Mouse (Mus musculus) mouse embryonic stem cell (cell line): ENCODE results near the gene Rpl22l1.
"Not testable (repeated sequence)": the region's sequence is repeated elsewhere in the genome, so short reads cannot be mapped to it uniquely, and the experiment has no call there.

Source experiments
- in situ Hi-C, 2 experiments: fragments of 300-500 bp; cut with MboI; formaldehyde crosslinking; loops; 1 replicate in 1 of 2; 3 replicates in 1 of 2; pipeline ENCODE4 v1.14.3; 2019 to 2020; ENCODE audit warnings: low sequenced_read_pairs in 2 of 2, low pct_unique_long_range_greater_than_20kb in 1 of 2, mixed read lengths in 1 of 2; ENCODE audit not compliant: unreplicated experiment in 1 of 2

The Rpl22l1 gene

DNA sequence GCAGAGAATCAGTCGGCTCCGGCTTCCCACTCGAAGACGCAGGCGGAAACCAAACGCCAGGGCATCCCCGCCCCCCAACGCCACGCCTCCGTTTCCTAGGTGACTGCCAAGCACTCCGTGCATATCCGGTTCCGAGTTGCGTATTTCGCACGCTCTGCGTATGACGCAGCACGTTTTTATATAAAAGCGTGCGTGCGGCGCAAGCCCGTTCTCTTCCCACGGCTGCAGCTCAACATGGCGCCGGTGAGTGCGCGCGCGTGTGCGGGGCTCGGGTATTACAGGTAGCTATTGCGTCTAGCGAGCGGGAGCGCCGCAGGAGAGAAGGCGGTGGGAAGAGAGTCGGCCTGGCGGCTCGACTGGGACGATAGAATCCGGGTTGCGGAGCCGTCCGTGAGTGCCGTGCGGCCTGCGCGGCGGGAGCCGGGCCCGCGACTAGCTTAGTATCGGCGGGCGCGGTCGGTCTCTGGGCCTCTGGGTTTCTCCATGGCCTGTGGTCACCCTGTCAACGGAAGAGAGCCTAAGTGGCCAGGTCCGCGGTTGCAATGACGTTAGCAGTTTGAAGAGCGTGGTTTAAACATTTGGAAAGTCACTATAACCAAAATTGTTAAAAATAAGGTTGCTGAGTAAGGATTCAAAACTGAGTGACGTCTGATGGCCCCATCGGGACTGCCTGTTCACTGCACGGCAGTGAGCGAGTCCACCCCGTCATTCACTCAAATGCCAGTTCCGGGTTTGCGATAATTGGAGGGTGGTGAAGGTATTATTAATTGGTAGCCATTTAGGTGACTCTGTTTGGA lies at the start of gene Rpl22l1:
Rpl22l1 (plus strand) TSS at position 136 of the 797 bp plus-strand sequence.
- in situ Hi-C loops = no loop called here

DNA sequence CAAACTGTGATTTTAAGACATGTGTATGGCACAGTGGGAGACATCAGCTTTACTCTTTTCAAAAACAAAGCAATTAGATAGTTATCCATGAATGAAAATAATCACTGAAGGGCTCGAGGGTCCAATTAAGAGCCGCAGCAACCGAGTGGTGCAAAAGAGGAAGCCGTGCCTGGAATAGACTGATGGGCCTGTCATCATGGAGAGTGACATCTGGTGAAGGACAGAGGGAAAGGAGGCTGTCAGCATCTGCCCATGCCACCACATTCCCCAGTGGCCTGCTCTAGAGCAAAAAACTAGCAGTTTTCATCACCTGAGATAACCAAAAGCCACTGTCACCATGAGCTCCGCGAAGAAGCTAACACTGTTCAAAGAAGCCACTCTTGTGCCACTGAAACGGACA lies 49.8 kb upstream of the Rpl22l1 start:
- in situ Hi-C loops = no loop called here

DNA sequence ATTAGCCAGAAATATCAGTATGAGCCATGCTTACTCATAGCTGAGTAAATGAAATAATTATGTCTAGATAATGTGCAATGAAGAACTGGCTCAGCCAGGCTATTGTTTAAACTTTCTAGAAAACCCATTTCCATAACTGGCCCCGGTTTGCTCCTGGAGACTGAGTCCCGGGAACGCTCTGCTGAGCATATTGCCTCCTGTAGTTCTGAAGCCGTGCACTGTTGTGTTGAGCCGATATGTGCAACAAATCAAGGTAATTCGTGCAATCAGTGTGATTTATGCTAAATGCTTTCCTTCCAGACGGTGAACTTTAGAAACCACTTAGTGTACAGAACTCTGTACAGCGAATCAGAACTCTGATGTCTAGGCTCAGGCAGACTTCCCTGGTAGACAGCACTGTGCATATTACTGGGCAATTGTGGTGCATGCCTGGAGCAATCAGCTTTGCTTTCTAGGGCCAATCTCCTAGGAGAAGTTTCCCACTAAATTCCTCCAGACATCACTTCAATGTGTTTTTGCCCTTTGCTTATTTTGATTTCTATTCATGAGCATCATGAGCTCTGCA lies 43.9 kb upstream of the Rpl22l1 start:
- in situ Hi-C loops = no loop called here

DNA sequence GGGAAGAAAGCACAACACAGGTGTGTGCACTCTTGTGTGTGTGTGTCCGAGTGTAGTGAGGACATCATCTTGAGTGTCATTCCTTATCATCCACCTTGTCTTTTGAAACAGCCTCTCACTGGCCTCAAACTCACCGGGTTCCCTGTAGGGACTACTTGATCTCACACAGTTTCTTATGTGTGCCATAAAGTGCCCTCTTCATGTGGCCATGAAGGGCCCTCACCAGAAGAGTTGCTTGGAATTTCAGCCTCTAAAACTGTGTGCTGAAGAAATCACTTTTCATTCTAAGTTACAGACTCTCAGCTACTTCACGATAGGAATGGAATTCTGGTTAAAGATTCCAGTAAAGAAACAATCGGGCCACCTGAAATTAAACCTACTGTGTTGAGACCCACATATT lies 38.3 kb upstream of the Rpl22l1 start:
- in situ Hi-C loops = no loop called here

DNA sequence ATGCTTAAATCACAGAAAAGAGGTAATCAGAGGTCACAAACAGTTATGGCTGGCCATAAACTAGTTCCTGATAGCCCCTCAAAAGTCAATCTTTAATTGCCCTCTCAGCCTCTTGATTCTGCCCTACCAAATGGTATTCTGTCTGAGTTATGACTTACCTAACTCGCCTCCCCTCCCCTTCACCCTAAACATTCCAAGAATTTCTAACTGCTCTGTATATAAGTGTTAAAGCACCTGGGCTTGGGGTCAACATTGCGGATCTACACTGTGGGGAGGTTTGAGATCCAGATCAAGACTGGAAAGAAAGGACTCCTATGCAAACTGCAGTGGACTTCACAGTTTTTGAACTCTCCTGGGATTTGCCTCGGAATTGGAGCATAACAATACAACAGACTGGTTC lies 37.0 kb upstream of the Rpl22l1 start:
- in situ Hi-C loops = no loop called here

DNA sequence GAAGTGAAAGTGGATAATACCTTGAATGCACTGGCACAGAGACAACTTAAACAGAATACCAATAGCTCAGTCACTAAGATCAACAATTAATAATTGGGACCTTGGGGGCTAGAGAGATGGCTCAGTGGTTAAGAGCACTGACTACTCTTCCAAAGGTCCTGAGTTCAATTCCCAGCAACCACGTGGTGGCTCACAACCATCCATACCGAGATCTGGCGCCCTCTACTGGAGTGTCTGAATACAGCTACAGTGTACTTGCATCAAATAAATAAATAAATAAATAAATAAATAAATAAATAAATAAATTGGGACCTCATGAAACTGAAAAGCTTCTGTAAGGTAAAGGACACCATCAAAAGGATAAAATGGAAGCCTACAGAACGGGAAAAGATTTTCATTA lies 32.3 kb upstream of the Rpl22l1 start:
- in situ Hi-C loops = not testable (repeated sequence)

DNA sequence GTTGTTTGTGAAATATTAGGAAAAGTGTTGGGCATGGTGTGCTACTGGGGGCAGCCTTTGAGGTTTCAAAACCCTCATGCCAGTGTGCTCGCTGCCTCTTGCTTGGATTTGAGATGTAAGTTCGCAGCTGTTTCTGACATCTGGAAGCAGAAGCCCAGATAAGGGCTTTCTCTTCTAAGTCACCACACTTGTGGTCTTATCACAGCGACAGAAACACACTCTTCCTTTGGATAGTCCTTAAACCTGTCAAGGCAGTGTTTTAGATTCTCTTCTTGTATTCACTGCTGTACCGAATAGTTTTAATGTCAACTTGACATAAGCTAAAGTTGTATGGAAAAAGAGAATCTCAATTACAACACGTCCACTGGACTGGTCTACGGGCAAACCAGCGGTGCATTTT lies 29.9 kb upstream of the Rpl22l1 start:
- in situ Hi-C loops = no loop called here

DNA sequence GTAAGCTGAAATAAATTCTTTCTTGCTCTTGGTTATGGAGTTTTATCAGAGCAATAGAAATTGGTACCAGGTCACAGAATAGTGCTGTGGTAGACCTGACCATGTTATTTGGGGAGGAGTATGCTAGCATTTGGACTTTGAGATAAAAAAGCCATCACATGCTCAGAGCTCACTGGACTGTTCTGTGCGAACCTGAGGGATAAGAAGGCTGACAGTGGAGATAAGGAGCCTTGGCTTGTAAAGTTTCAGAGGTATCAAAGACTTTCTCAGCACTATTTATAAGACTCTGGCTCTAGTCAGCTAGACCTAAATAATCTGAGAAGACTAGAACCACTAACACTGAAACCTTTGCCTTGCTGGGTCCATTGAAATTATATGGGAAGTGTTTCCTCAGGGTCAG lies 29.3 kb upstream of the Rpl22l1 start:
- in situ Hi-C loops = no loop called here

DNA sequence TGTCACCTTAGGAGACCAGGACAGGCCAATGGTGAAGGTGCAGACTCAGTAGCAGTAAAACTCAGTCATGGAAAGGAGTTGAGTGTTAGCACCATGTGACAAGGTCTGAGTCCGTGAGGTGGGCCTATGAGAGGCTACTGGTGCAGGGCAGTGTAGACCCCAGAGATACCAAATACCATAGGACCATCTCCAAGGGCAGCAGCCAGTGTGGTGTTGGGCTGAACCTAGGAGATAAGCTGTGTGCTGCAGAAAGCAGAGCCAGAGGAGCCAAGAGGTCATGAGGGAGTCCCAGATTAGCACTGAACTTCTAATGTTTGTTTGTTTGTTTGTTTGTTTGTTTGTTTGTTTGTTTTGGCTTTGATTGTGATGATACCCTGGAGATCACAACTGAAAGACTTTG lies 28.7 kb upstream of the Rpl22l1 start:
- in situ Hi-C loops = no loop called here

DNA sequence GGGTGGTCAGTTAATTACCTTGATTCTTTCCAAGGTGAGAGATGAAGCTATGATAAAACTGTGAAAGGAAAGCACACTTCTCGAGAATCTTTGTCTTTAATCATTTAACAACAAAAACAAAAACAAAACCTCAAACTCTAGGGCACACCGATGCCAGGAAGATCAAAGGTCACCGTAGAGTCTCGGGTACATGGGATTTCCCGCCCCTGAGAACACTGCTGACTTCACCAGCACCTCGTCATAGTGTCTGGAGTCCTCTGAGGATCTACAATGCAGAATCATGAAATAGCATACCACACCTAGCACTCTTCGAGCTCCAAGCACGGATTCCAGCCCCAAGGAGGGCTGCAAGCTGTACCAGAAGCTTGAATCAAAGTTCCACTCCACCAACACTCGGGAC lies 24.7 kb upstream of the Rpl22l1 start:
- in situ Hi-C loops = no loop called here

DNA sequence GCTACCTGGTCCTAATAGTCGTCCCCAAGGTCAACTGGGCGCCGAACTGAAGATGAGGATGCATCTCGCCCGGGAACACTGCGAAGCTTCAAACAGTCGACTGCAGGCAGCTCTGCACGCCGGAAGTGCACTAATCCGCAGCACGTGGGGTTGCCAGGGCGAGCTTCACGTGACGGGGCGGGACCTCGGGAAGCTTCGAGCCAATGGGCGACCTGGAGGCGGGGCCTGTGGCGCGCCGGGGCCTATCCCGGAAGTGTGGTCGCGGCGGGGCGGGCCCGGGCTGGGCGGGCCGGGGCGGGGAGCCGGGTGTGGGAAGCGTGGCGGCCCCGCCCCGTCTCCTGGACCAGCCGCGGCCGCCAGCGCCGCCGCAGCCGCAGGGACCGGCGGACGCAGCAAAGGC lies 24.2 kb upstream of the Rpl22l1 start, which contains the start of gene Eif5a2:
Eif5a2 (plus strand) TSS at position 283 of the 400 bp plus-strand sequence.
- in situ Hi-C loops = no loop called here

DNA sequence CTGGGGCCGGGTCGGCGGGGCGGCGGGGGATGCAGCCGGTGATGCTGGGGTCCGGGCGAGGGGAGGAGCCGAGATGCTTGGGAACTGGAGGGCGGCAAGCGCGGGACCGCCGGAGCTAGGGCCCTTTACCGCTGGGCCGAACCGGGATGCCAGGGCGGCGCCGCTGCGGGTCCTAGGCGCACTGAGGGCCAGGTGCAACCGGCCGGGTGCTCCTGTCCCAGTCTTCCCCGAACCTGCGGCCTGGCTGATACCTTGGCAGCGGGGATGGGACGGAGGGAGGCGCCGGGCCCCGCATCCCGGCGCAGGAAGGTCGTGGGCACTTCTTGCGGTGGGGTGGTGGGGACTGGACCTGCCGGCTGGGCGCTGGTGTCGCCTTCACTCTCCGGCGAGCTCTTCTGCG lies 23.8 kb upstream of the Rpl22l1 start:
- in situ Hi-C loops = no loop called here

DNA sequence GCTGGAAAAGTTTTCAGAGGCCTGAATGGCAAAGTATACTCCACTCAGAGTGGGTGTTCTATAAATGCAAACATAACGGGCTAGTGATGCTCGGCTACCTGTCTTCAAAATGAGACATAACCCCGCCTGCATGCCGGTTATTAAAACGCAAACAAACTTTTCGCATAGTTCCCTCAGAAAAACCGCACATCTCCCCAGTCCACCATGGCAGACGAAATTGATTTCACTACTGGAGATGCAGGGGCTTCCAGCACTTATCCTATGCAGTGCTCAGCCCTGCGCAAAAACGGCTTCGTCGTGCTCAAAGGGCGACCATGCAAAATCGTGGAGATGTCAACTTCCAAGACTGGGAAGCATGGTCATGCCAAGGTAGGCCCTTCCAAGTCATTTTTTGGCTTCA lies 23.4 kb upstream of the Rpl22l1 start:
- in situ Hi-C loops = no loop called here

DNA sequence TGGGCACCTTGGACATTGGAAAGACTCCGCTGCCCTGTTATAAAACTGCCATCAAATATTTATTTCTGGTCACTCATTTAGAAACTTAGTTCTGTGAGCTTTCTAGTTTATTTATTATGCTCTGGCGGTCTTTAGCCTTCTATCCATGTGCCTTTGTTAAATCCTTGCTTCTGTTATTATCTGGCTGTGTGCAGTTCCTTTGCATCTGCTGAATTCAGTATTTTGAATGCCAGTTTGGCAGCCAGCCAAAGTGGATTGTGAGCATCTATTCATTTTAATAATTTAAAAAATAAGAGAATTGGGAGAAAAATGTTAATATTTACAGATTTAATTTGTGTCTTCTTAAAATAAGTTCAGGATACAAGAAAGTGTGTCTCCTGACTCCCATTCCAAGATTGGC lies 21.1 kb upstream of the Rpl22l1 start:
- in situ Hi-C loops = no loop called here

DNA sequence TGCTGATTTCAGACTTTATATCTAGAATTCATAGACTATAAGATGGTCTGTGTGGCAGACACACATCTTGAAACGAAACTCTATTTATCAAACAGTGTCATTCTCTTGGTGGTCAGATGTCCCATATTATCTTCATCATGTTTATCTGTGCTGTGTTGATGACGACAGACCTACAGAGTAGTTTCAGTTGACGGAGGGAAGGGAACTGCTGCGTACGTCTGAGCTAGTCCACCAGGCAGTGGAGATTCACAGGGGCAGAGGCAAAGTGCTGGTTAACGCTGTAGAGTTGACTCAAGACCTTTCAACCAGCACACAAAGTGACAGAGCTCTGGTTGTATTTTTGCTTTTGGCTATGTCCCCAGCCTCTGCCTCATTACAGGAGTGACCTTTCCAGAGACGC lies 10.4 kb upstream of the Rpl22l1 start:
- in situ Hi-C loops = no loop called here

DNA sequence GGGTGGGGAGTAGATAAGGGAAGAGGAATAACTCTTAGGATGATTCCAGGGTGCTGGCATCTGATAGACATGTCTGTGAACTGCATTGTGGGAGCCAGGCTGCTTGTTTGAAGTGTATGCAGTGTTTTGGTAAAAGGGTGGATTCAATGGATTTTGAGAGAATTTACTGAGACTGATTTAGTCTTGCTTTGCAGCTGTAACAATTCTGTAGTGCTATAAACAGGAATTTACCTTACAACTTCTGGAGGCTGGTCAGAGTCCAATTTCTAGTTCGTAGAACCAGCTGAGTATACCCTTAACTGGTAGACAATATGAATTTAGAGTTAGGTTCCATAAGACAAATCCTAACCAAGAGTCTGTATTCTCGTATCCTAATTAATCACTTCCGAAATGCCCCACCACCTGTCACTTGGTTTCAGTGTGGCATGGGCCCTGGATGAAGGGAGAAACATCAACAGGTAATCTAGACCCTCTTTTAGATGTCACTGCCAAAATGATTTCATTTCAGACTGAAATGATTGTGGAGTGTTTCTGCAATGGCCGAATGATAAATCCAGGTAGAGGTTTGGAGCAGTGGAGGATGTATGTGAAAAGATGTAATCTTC lies 2.9 kb downstream of the Rpl22l1 start:
- in situ Hi-C loops = no loop called here

DNA sequence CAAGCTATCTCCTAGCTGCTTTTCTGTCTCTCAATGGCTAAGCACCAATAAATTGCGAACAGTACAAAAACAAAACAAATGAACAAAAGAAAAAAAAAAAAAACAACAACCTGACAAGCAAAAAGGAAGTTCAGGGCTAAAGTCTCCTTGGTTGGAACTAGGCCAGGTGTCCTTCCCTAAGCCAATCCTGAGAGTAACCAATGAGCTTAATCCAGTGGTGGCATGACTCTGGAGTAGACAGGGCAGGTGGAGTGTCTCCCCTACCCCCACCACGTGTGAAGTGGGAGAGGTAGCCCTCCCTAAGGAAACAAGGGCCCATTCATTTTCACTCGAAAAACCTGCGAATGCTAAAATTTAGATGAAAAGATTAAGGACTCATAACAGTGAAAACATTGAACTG lies 6.2 kb downstream of the Rpl22l1 start:
- in situ Hi-C loops = loop anchor here (5.0 kb wide), 1 partner anchor 156 kb away; no protein-coding TSS in a partner anchor

DNA sequence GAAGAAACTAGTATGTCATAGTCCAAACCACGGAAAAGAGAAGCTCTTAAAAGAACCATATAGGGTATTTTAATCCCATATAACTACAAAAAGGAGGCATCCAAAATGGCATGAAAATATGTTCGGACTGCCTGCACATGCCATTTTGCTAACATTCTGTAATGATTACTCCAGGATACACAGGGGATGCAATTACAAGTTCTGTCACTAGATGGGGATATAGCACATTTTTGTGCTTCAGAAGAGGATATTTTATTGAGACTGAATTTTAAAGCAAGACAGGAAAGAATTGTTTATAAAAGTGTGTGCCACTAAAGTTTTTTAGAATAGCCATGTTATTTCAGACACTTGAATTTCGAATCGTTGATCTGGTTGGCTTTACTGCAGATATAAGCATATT lies 9.1 kb downstream of the Rpl22l1 start:
- in situ Hi-C loops = loop anchor here (5.0 kb wide), 1 partner anchor 153 kb away; no protein-coding TSS in a partner anchor

DNA sequence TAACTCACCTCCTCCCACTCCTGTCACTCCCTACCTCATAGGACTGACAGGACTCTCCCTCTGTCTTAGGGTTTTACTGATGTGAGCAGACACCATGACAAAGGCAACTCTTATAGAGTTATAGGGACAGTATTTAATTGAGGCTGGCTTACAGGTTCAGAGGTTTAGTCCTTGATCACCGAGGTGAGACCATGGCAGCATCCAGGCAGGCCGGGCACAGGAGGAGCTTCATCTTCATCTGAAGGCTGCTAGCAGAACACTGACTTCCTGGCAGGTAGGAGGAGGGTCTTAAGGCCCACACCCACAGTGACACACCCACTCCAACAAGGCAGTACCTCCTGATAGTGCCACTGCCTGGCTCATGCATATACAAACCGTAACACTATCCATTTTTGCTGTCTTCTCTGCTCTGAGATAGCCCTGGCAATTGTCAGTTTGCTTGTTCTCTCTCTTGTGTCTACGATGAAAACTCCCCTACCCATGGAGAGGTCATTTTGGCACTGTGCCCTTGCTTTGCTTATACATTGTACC lies 10.8 kb downstream of the Rpl22l1 start:
- in situ Hi-C loops = no loop called here

DNA sequence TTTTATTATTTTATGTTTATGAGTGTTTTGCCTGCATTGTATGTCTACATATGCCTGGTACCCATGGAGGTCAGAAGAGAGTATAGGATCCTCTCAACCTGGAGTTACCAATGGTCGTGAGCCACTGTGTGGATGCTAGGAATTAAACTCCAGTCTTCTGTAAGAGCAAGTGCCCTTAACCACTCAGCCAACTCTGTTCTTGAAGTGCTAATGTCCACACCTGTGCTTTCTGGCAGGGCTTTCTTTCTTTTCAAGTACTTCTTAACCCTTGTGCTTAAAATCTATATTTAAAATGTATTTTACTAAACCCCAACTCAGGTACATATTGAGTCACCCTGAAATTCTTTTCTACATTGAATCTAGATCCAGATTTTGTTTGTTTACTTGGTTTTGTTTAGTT lies 21.0 kb downstream of the Rpl22l1 start:
- in situ Hi-C loops = no loop called here
